Mouse (Mus musculus) heart, embryonic 14.5 days (tissue): Measurements from ENCODE around the gene Mfap1a. TPM values are rescaled to one million over a fixed set of nuclear protein-coding genes. Genes with fewer than 3 reads are reported as not detected.
"Not testable (repeated sequence)": the region's sequence is repeated elsewhere in the genome, so short reads cannot be mapped to it uniquely, and the experiment has no call there.

ENCODE experiments used
- ATAC-seq: fragments of 200-750 bp; cut with Nextera tagmentation; 2 replicates; pipeline ENCODE4 v1.8.0; 2017; ENCODE audit warnings: low read depth, moderate TSS enrichment; ENCODE audit not compliant: insufficient number of reproducible peaks, insufficient read depth, low FRiP score
- H3K27ac ChIP-seq, 2 experiments: fragments of 200-500 bp in 1 of 2; fragments of 300-500 bp in 1 of 2; sonication (generic) in 1 of 2; replicated peaks in 1 of 2; 2 replicates each; pipeline ENCODE4 v1.5.1; 2012 to 2014; ENCODE audit warnings: low read depth in 2 of 2, low read length in 2 of 2, control low read depth in 1 of 2, mild to moderate bottlenecking in 1 of 2, mixed read lengths in 1 of 2; ENCODE audit not compliant: control insufficient read depth in 1 of 2, insufficient read depth in 1 of 2
- H3K27me3 ChIP-seq: fragments of 300-500 bp; sonication (generic); 2 replicates; pipeline ENCODE4 v1.6.1; 2014; ENCODE audit warnings: mild to moderate bottlenecking, low read length, control low read depth; ENCODE audit not compliant: control insufficient read depth, insufficient read depth
- H3K36me3 ChIP-seq: fragments of 300-500 bp; sonication (generic); 2 replicates; pipeline ENCODE4 v1.6.1; 2014; ENCODE audit warnings: mild to moderate bottlenecking, control low read depth, low read length, mixed read lengths; ENCODE audit not compliant: control insufficient read depth, insufficient read depth
- H3K4me1 ChIP-seq, 2 experiments: fragments of 200-500 bp in 1 of 2; fragments of 300-500 bp in 1 of 2; sonication (generic) in 1 of 2; 2 replicates each; pipeline ENCODE4 v1.6.1; 2012 to 2014; ENCODE audit warnings: low read length in 2 of 2, control low read depth in 1 of 2, mixed read lengths in 1 of 2; ENCODE audit not compliant: control insufficient read depth in 2 of 2, insufficient read depth in 2 of 2
- H3K4me2 ChIP-seq: fragments of 300-500 bp; sonication (generic); 2 replicates; pipeline ENCODE4 v1.6.1; 2014; ENCODE audit warnings: mild to moderate bottlenecking, low read length
- H3K4me3 ChIP-seq, 2 experiments: fragments of 200-500 bp in 1 of 2; fragments of 300-500 bp in 1 of 2; sonication (generic) in 1 of 2; 2 replicates each; pipeline ENCODE4 v1.5.1; 2012 to 2014; ENCODE audit warnings: low read length in 2 of 2, mild to moderate bottlenecking in 2 of 2, control low read depth in 1 of 2, low read depth in 1 of 2, moderate library complexity in 1 of 2; ENCODE audit not compliant: control insufficient read depth in 1 of 2, insufficient read depth in 1 of 2
- H3K9ac ChIP-seq: fragments of 300-500 bp; sonication (generic); 2 replicates; pipeline ENCODE4 v1.6.1; 2014; ENCODE audit warnings: mild to moderate bottlenecking, low read length
- H3K9me3 ChIP-seq: fragments of 300-500 bp; sonication (generic); 2 replicates; pipeline ENCODE4 v1.6.1; 2016; ENCODE audit warnings: low read length, control low read depth; ENCODE audit not compliant: control insufficient read depth
- WGBS: fragments of 180-500 bp; shearing (Covaris S2); extraction: QIAGEN DNeasy Blood & Tissue Kit; methylation state at CpG from one replicate; pipeline ENCODE4 v1.1.7; 2014; 5-methylcytosine and 5-hydroxymethylcytosine counted together
- polyA plus RNA-seq: library from polyadenylated mRNA; unstranded; fragments of >200 nt; fragmentation: Nextera tagmentation; extraction: Ambion mirVana; gene quantifications from 2 replicates; pipeline ENCODE4 v1.2.1, GENCODE M21; 2014

Mfap1a gene
- polyA plus RNA-seq, 1 experiment from 2014 or later: 18.3 TPM

DNA sequence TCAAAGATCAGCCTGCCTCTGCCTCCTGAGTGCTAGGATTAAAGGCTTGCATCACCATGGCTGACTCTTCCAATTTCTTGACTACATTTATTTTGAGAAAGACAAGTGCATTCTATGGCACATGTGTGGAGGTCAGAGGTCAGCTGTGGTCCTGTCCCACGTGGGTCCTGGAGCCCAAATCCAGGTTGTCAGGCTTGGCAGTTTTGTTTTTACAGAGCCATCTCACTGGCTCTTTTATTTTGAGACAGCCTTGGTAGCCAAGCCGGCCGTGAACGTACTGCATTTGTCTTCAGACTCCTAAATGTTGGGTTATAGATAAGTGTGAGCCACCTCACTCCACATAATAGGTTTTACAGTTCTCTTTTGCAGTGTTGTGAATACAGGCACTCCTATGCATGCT is 12.2 kb upstream of the Mfap1a start:
- H3K36me3 ChIP-seq: peaks cover 42% of the 10 kb centered on the region
- not testable (repeated sequence) for H3K27me3 ChIP-seq, H3K9ac ChIP-seq, H3K4me1 ChIP-seq, H3K4me2 ChIP-seq, ATAC-seq, H3K4me3 ChIP-seq, H3K9me3 ChIP-seq, H3K27ac ChIP-seq
- 91% methylated on average over 4 of the region's 4 CpGs for WGBS

DNA sequence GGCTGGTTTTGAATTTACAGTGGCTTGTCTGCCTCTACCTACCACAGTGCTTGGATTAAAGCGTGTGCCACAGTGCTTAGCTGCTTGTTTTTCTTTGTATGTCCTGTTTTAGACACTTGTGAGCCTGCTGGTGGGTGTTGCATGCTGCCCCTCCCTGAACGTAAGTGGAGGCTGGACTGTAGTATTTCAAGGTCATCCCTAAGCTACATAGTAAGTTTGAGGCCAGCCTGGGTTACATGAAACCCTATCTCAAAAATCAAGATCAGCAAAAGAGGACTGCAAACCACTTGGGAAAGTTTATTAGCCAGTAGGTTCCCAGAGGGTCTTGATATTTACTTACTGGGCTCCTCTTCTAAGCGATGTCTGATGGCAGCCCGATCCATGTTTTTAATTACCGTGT is 11.6 kb upstream of the Mfap1a start:
- no peaks in the 10 kb centered on the region for H3K4me1 ChIP-seq
- no peak overlapping the region for H3K4me3 ChIP-seq
- ATAC-seq: no peak
- H3K36me3 ChIP-seq: peaks cover 45% of the 10 kb centered on the region
- H3K27me3 ChIP-seq: no peaks in the 10 kb centered on the region
- H3K27ac ChIP-seq: no peak overlapping the region
- no peak overlapping the region for H3K9ac ChIP-seq
- H3K4me2 ChIP-seq: no peak overlapping the region
- no peaks in the 10 kb centered on the region for H3K9me3 ChIP-seq
- 89% methylated on average over 5 of the region's 5 CpGs for WGBS

DNA sequence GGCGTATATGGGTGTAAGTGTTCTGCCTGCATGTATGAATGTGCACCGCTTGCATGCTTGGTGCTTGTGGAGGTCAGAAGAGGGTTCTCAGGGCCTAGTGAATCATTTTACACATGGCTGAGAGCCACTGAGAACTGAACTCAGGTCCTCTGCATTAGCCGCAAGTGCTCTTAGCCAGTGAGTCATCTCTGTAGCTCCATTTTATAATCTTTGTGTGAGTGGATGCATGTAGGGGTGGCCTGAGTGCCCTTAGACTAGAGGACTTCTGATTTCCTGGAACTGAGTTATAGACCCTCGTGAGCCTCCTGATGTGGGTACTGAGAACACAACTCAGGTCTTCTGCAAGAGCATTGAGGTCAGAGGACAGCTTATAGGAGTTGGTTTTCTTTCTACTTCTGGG is 7.7 kb upstream of the Mfap1a start:
- no peak overlapping the region for H3K4me3 ChIP-seq
- 94% methylated on average over 4 of the region's 4 CpGs for WGBS
- no peak overlapping the region for H3K4me2 ChIP-seq
- ATAC-seq: no peak
- H3K27ac ChIP-seq: no peak overlapping the region
- no peaks in the 10 kb centered on the region for H3K9me3 ChIP-seq
- peaks cover 0 to 6% of the 10 kb centered on the region in 2 experiments; a peak in 2 of 4 replicates for H3K4me1 ChIP-seq
- H3K27me3 ChIP-seq: no peaks in the 10 kb centered on the region
- H3K9ac ChIP-seq: no peak overlapping the region
- peaks cover 53% of the 10 kb centered on the region for H3K36me3 ChIP-seq

GRCm38 (mm10) chr2:121512991-121513765 is 6.7 kb upstream of the Mfap1a start:
- not testable (repeated sequence) for H3K27ac ChIP-seq, H3K4me3 ChIP-seq, ATAC-seq, H3K9me3 ChIP-seq, H3K4me2 ChIP-seq, H3K27me3 ChIP-seq, H3K9ac ChIP-seq, H3K4me1 ChIP-seq
- WGBS: 91% methylated on average over 4 of the region's 5 CpGs
- peaks cover 45% of the 10 kb centered on the region for H3K36me3 ChIP-seq

DNA sequence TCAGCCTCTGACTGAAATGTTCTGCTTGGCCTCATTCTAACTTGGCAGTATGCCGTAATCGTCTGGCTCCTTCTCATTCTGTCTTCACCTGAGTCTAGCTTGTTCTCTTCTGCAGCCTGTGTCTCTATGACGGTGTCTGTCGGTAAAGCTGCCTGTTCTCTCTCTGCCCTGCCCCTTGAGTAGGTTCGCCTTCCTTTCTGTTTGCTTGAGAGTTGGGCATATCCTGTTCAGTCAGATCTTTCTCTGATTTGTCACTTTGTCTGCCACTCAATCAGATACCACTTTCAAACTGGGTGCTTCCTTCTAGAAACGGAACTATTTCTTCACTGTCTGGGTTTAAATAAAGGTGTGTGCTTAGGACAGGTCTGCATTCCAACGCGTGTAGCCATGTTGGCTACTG is 4.9 kb upstream of the Mfap1a start:
- Histone ChIP-seq H3K27ac (no peak overlapping the region), H3K4me1 (peaks cover 0 to 17% of the 10 kb centered on the region in 2 experiments), H3K9ac (no peak overlapping the region), H3K9me3 (no peaks in the 10 kb centered on the region), H3K36me3 (peaks cover 33% of the 10 kb centered on the region), H3K4me3 (no peak overlapping the region), H3K27me3 (no peaks in the 10 kb centered on the region), H3K4me2 (no peak overlapping the region)
- ATAC-seq: no peak
- WGBS: 87% methylated on average over 8 of the region's 8 CpGs

GRCm38 (mm10) chr2:121509584-121509983 is 3.1 kb upstream of the Mfap1a start:
- 20% methylated on average over 16 of the region's 16 CpGs for WGBS
- Histone ChIP-seq H3K4me1 (peaks cover 0 to 17% of the 10 kb centered on the region in 2 experiments), H3K36me3 (peaks cover 29% of the 10 kb centered on the region), H3K9ac (peak overlapping the region; percentile 62), H3K27me3 (no peaks in the 10 kb centered on the region), H3K4me2 (peak overlapping the region; percentile 68), H3K9me3 (no peaks in the 10 kb centered on the region), H3K27ac (no peak overlapping the region), H3K4me3 (peak overlapping the region; percentile 31 to 40)
- 0 out of 2 replicates have a peak, but pooled peaks have one; percentile 52 for ATAC-seq

- peak overlapping the region; percentile 79 for H3K4me2 ChIP-seq
- H3K9ac ChIP-seq: peak overlapping the region; percentile 78
- peaks cover 21% of the 10 kb centered on the region for H3K36me3 ChIP-seq
- no peak overlapping the region for H3K27ac ChIP-seq
- no peak for ATAC-seq
- H3K9me3 ChIP-seq: no peaks in the 10 kb centered on the region
- H3K4me1 ChIP-seq: peaks cover 0 to 17% of the 10 kb centered on the region in 2 experiments
- H3K4me3 ChIP-seq: peak overlapping the region in 1 of 2 experiments; percentile 52; a peak in 3 of 4 replicates
- WGBS: 79% methylated on average over 2 of the region's 2 CpGs
- no peaks in the 10 kb centered on the region for H3K27me3 ChIP-seq
Measured at GRCm38 (mm10) chr2:121507951-121508330, 1.5 kb upstream of the Mfap1a start.
